Mouse (Mus musculus) intestine, embryonic 15.5 days (tissue): ENCODE measurements around the gene Th. TPM values are rescaled to one million over a fixed set of nuclear protein-coding genes. Genes with fewer than 3 reads are reported as not detected.

ENCODE experiments used
- ATAC-seq: fragments of 200-750 bp; cut with Nextera tagmentation; 2 replicates; pipeline ENCODE4 v1.8.0; 2017; ENCODE audit warnings: moderate TSS enrichment, moderate library complexity
- H3K27ac ChIP-seq: fragments of 300-500 bp; sonication (generic); 2 replicates; pipeline ENCODE4 v1.5.1; 2015; ENCODE audit warnings: mild to moderate bottlenecking, inconsistent platforms
- H3K27me3 ChIP-seq: fragments of 300-500 bp; sonication (generic); replicated peaks from 2 replicates; pipeline ENCODE4 v1.6.1; 2015; ENCODE audit warnings: inconsistent platforms
- H3K36me3 ChIP-seq: fragments of 300-500 bp; sonication (generic); 2 replicates; pipeline ENCODE4 v1.6.1; 2015; ENCODE audit warnings: inconsistent platforms
- H3K4me1 ChIP-seq: fragments of 300-500 bp; sonication (generic); replicated peaks from 2 replicates; pipeline ENCODE4 v1.6.1; 2015; ENCODE audit warnings: inconsistent platforms
- H3K4me2 ChIP-seq: fragments of 300-500 bp; sonication (generic); replicated peaks from 2 replicates; pipeline ENCODE4 v1.6.1; 2015; ENCODE audit warnings: mild to moderate bottlenecking, inconsistent platforms
- H3K4me3 ChIP-seq: fragments of 300-500 bp; sonication (generic); replicated peaks from 2 replicates; pipeline ENCODE4 v1.5.1; 2015; ENCODE audit warnings: inconsistent platforms
- H3K9ac ChIP-seq: fragments of 300-500 bp; sonication (generic); 2 replicates; pipeline ENCODE4 v1.6.1; 2015; ENCODE audit warnings: inconsistent platforms
- H3K9me3 ChIP-seq: fragments of 300-500 bp; sonication (generic); 2 replicates; pipeline ENCODE4 v1.6.1; 2016; ENCODE audit warnings: inconsistent platforms
- WGBS: fragments of 180-500 bp; shearing (Covaris S2); methylation state at CpG from one replicate; pipeline ENCODE4 v1.1.7; 2015; 5-methylcytosine and 5-hydroxymethylcytosine counted together
- polyA plus RNA-seq: library from polyadenylated mRNA; unstranded; fragments of >200 nt; fragmentation: Nextera tagmentation; extraction: Ambion mirVana; gene quantifications from 2 replicates; pipeline ENCODE4 v1.2.1, GENCODE M21; 2015

Gene Th
- 7.7 and 11.3 TPM in 2 replicates for polyA plus RNA-seq

- Histone ChIP-seq H3K27me3 (no peaks in the 10 kb centered on the region), H3K27ac (0 out of 2 replicates have a peak within 1 kb of the TSS, but pooled peaks have one; percentile 77), H3K36me3 (no peaks in the 10 kb centered on the region), H3K4me3 (no peak within 1 kb of the TSS), H3K9ac (no peak within 1 kb of the TSS), H3K9me3 (no peaks in the 10 kb centered on the region), H3K4me1 (peaks cover 8% of the 10 kb centered on the region), H3K4me2 (no peak within 1 kb of the TSS)
- ATAC-seq = no peak
- 80% methylated on average over 3 of the region's 3 CpGs for WGBS
These were observed at the start of gene Th for GRCm38 (mm10) chr7:142931028-142931427. Gene Th (minus strand): TSS chr7:142931128.

- WGBS = under 1% methylated on average over 51 of the region's 51 CpGs
These were observed 38.0 kb upstream of the Th start, which contains the start of gene Ascl2 for GRCm38 (mm10) chr7:142968809-142969511. Gene Ascl2 (minus strand): TSS chr7:142969264.

GRCm38 (mm10) chr7:142967884-142968808, 37.2 kb upstream of the Th start:
- Histone ChIP-seq H3K9me3 (no peaks in the 10 kb centered on the region), H3K36me3 (no peaks in the 10 kb centered on the region), H3K27me3 (peaks cover 74% of the 10 kb centered on the region), H3K4me2 (peak overlapping the region; percentile 99), H3K27ac (peak overlapping the region; percentile 68), H3K9ac (peak overlapping the region; percentile 50), H3K4me3 (peak overlapping the region; percentile 48), H3K4me1 (peaks cover 22% of the 10 kb centered on the region)
- WGBS = under 1% methylated on average over 90 of the region's 90 CpGs
- ATAC-seq = peak; percentile 61

More at GRCm38 (mm10) chr7:142968809-142969511, 38.0 kb upstream of the Th start, which contains the start of gene Ascl2:
- Histone ChIP-seq H3K4me1 (peaks cover 22% of the 10 kb centered on the region), H3K36me3 (no peaks in the 10 kb centered on the region), H3K9me3 (no peaks in the 10 kb centered on the region), H3K27me3 (peaks cover 73% of the 10 kb centered on the region), H3K4me3 (peak within 1 kb of the TSS; percentile 48), H3K27ac (no peak within 1 kb of the TSS), H3K4me2 (peak within 1 kb of the TSS; percentile 99), H3K9ac (peak within 1 kb of the TSS; percentile 50)
- peak; percentile 54 for ATAC-seq

GRCm38 (mm10) chr7:142967414-142967883, 36.5 kb upstream of the Th start:
- H3K36me3 ChIP-seq = no peaks in the 10 kb centered on the region
- H3K4me3 ChIP-seq = peak overlapping the region; percentile 48
- H3K4me1 ChIP-seq = peaks cover 22% of the 10 kb centered on the region
- peak overlapping the region; percentile 68 for H3K27ac ChIP-seq
- H3K9ac ChIP-seq = peak overlapping the region; percentile 50
- H3K9me3 ChIP-seq = no peaks in the 10 kb centered on the region
- ATAC-seq = peak; percentile 87
- H3K27me3 ChIP-seq = peaks cover 74% of the 10 kb centered on the region
- H3K4me2 ChIP-seq = peak overlapping the region; percentile 99
- WGBS = 2% methylated on average over 36 of the region's 36 CpGs

- no peak overlapping the region for H3K4me2 ChIP-seq
- H3K9me3 ChIP-seq = no peaks in the 10 kb centered on the region
- no peak overlapping the region for H3K4me3 ChIP-seq
- no peaks in the 10 kb centered on the region for H3K36me3 ChIP-seq
- peaks cover 12% of the 10 kb centered on the region for H3K27me3 ChIP-seq
- H3K9ac ChIP-seq = no peak overlapping the region
- ATAC-seq = no peak
- H3K4me1 ChIP-seq = no peaks in the 10 kb centered on the region
- H3K27ac ChIP-seq = no peak overlapping the region
- 79% methylated on average over 4 of the region's 4 CpGs for WGBS
These were observed 28.8 kb upstream of the Th start for GRCm38 (mm10) chr7:142959752-142960151.

- Histone ChIP-seq H3K4me2 (no peak overlapping the region), H3K4me1 (no peaks in the 10 kb centered on the region), H3K9ac (no peak overlapping the region), H3K36me3 (no peaks in the 10 kb centered on the region), H3K9me3 (no peaks in the 10 kb centered on the region), H3K27ac (no peak overlapping the region), H3K27me3 (0 out of 2 replicates have a peak, but pooled peaks cover 3% of the 10 kb centered on the region), H3K4me3 (no peak overlapping the region)
- WGBS = 100% methylated on average over 1 of the region's 1 CpGs
- ATAC-seq = no peak
These were observed 27.9 kb upstream of the Th start for GRCm38 (mm10) chr7:142958817-142959216.

- 0 out of 2 replicates have a peak, but pooled peaks cover 3% of the 10 kb centered on the region for H3K27me3 ChIP-seq
- no peak overlapping the region for H3K4me2 ChIP-seq
- ATAC-seq = no peak
- no peak overlapping the region for H3K9ac ChIP-seq
- no peaks in the 10 kb centered on the region for H3K9me3 ChIP-seq
- H3K4me1 ChIP-seq = no peaks in the 10 kb centered on the region
- no peak overlapping the region for H3K27ac ChIP-seq
- no peak overlapping the region for H3K4me3 ChIP-seq
- no peaks in the 10 kb centered on the region for H3K36me3 ChIP-seq
- 64% methylated on average over 2 of the region's 2 CpGs for WGBS
These were observed 25.1 kb upstream of the Th start for GRCm38 (mm10) chr7:142956018-142956417.

- Histone ChIP-seq H3K9ac (no peak overlapping the region), H3K4me3 (no peak overlapping the region), H3K4me2 (no peak overlapping the region), H3K27ac (no peak overlapping the region), H3K9me3 (no peaks in the 10 kb centered on the region), H3K27me3 (no peaks in the 10 kb centered on the region), H3K36me3 (no peaks in the 10 kb centered on the region), H3K4me1 (no peaks in the 10 kb centered on the region)
- WGBS = 5% methylated on average over 1 of the region's 1 CpGs
- ATAC-seq = peak; percentile 55; the same call in 1 of the 2 replicates
These were observed 18.6 kb upstream of the Th start for GRCm38 (mm10) chr7:142949568-142949967.

GRCm38 (mm10) chr7:142937631-142938030, 6.7 kb upstream of the Th start:
- H3K9me3 ChIP-seq = no peaks in the 10 kb centered on the region
- no peak overlapping the region for H3K4me2 ChIP-seq
- H3K9ac ChIP-seq = no peak overlapping the region
- H3K36me3 ChIP-seq = no peaks in the 10 kb centered on the region
- peaks cover 2% of the 10 kb centered on the region; the same call in 1 of the 2 replicates for H3K4me1 ChIP-seq
- H3K27me3 ChIP-seq = no peaks in the 10 kb centered on the region
- no peak overlapping the region for H3K4me3 ChIP-seq
- H3K27ac ChIP-seq = no peak overlapping the region
- ATAC-seq = no peak

- Histone ChIP-seq H3K4me3 (no peak overlapping the region), H3K4me2 (no peak overlapping the region), H3K36me3 (no peaks in the 10 kb centered on the region), H3K9ac (no peak overlapping the region), H3K9me3 (no peaks in the 10 kb centered on the region), H3K4me1 (peaks cover 8% of the 10 kb centered on the region), H3K27me3 (no peaks in the 10 kb centered on the region), H3K27ac (no peak overlapping the region)
- ATAC-seq = no peak
- 78% methylated on average over 14 of the region's 14 CpGs for WGBS
These were observed 4.8 kb upstream of the Th start for GRCm38 (mm10) chr7:142935708-142936107.

GRCm38 (mm10) chr7:142932469-142932868, 1.5 kb upstream of the Th start:
- peaks cover 8% of the 10 kb centered on the region for H3K4me1 ChIP-seq
- no peaks in the 10 kb centered on the region for H3K9me3 ChIP-seq
- peak overlapping the region; percentile 77; the same call in 1 of the 2 replicates for H3K27ac ChIP-seq
- no peak overlapping the region for H3K9ac ChIP-seq
- WGBS = 59% methylated on average over 3 of the region's 3 CpGs
- peak; percentile 92 for ATAC-seq
- no peaks in the 10 kb centered on the region for H3K36me3 ChIP-seq
- no peak overlapping the region for H3K4me3 ChIP-seq
- no peak overlapping the region; the same call in 1 of the 2 replicates for H3K4me2 ChIP-seq
- no peaks in the 10 kb centered on the region for H3K27me3 ChIP-seq

GRCm38 (mm10) chr7:142929516-142929915, 1.4 kb downstream of the Th start:
- no peak for ATAC-seq
- 100% methylated on average over 2 of the region's 2 CpGs for WGBS

More at GRCm38 (mm10) chr7:142929516-142929915, 1.4 kb downstream of the Th start:
- no peaks in the 10 kb centered on the region for H3K27me3 ChIP-seq
- H3K4me3 ChIP-seq = no peak overlapping the region
- H3K9me3 ChIP-seq = no peaks in the 10 kb centered on the region
- H3K9ac ChIP-seq = no peak overlapping the region
- H3K36me3 ChIP-seq = no peaks in the 10 kb centered on the region
- peaks cover 8% of the 10 kb centered on the region for H3K4me1 ChIP-seq
- H3K27ac ChIP-seq = no peak overlapping the region
- no peak overlapping the region for H3K4me2 ChIP-seq
